Mouse (Mus musculus): ENCODE data around the gene Tcf3.

DNA sequence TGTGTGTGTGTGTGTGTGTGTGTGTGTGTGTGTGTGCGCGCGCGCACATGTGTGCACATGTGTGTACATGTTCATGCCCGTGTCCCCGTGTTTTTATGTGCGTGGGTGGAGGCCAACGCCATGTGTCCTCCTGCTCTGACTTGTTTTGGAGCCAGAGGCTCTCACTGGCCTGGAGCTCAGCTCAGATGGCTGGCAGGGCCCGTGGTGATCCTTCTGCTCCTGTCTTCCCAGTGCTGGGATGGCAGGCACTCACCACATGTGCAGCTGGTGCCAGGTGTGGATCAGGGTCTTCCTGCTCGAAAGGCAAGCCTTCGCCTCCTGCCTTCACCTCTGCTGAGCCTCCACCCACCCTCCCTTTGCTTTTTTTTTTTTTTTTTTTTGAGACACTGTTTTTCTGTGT is 26.2 kb upstream of the Tcf3 start:
- no peak for TF ChIP-seq CHD2 (IDR thresholded peaks at IDR 0.05; ENCODE audit: low read depth, low read length)
- TF ChIP-seq ZNF384 (IDR thresholded peaks at IDR 0.05; ENCODE audit: low read depth, low read length) = no peak
- no peak for TF ChIP-seq HCFC1 (IDR thresholded peaks at IDR 0.05; ENCODE audit: borderline replicate concordance, insufficient read depth, low read length)
- TF ChIP-seq MAFK (IDR thresholded peaks at IDR 0.05; ENCODE audit: insufficient read depth, low read depth, low read length) = no peak
